Mouse (Mus musculus) v-Abl transformed pro-B cells (cell line): ENCODE data around the gene Matn4.

Source experiments
- in situ Hi-C, 2 experiments: fragments of 400-800 bp; cut with MboI; formaldehyde crosslinking; loops; one replicate each; pipeline ENCODE4 v1.15.1; 2025; ENCODE audit not compliant: unreplicated experiment in 2 of 2

The Matn4 gene

DNA sequence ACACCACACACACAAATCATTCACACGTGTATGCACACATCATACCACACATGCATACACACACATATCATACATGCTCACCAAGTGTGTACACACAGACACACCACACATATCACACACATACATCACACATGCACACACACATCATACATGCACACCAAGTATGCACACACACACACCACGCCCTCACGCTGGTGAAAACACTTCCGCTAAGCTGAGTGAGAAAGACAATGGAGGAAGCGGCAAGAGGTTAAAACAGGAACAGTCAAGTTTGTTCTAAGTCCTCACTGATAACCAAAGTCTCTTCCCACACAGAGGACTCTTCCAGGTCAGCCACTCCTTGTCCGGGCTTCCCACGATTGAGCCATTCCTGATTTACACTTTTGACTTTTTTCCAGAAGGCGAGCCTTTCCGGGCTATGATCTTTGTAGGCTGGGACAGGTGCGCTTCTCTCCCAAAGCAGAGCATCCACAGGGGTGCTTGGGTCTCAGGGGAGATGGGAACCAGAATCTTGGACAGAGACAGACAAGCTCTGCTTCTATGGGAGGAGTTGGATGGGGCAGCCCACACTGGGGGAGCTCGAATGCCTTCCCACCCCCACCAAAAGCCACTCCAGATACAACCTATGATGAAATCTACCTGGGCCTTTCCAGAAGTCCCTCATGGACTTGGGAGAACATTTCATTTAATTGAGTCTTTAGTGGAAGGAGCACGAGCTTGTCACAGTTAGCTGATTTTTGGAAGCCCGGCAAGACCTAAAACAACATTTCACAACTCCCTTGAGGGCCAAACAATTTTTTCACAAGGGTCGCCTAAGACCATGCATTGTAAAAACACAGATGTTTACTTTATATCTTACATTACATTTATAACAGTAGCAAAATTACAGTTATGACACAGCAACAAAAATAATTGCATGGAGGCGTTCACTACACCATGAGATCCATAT, 27.2 kb downstream of the Matn4 start:
- in situ Hi-C loops = no loop called here

DNA sequence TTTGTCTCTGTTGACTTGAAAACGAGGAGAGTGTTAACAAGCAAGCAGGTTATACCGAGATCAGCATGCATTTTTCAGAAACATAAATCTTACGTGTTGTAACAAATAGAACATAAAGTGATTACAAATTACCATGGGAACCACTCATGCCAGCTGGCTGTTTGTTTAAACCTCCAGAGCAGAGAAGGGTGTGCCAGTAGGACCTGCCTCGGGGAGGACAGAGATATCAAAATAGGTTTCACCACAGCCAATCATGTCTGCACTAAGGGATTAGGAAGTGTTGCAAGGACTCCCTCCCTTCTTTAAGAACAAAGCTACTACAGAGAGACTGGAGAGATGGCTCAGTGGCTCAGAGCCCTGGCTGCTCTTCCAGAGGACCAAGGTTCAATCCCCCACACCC, 31.8 kb downstream of the Matn4 start:
- in situ Hi-C loops = no loop called here

DNA sequence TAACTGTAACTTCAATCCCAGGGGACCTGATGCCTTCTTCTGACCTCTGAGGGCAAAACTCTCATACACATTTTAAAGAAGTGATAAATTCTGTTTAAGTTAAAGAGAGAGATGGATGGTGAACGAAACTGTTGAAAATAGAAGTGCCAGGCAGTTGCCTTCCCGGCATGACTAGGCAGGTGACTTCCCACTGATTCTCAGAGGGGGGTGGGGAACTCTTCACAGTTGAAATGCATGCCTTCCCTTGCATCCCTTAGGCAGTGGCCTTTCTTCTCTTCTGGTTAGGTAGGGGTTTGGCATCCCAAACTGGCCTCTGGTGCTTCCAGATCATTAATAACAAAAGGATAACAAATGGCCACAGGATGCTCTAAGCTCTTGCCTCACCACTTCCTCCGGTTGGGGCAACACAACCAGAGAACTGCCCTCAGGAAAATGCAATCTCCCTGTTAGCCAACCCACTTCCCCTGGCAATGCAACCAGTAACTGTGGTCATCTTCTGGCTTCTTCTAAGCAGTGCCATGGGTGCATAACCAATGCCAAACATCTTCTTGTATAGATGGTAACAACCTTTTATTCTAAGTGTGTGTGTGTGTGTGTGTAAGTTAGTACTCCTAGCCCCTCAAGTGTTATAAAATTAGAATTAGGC, 32.4 kb downstream of the Matn4 start:
- in situ Hi-C loops = no loop called here

DNA sequence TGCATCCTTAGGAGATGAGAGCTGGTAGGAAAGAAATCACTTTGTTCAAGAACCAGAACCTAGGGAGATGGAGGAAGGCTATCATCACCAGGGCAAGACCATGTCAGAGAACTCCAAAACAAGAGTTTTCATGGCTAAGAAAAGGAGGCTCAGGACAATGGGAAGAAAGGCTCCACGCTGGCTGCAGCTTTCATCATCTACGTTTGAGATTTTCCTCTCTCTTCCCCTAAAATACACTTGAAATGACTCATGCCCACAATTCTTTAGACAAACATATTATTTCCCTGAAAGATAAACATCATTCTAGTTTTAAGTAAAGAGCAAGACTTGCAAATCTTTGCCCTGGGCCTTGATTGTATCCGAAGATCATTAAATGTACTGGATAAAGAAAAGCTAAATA, 33.6 kb downstream of the Matn4 start:
- in situ Hi-C loops = no loop called here

DNA sequence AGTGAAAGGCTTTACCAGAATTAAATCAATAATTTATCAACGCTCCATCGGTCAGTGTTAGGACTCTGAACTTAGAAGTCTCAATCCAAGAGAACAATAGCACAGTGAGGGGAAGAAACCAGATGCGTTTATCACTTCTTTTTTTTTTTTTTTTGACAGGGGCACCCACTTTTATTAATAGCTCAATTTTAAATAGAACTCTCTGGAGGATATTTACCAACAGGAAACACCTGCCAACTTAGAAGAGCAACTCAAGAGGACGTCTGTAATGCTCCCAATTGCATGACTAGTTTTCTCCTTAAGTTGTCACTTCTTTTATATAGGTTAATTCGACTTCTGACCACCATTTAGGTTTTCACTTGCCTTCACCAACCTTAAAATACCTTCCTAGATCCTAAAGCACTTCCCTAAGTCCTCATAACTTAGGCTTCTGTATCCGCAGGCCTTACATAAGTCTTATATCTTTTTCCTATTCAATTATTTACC, 36.3 kb downstream of the Matn4 start:
- in situ Hi-C loops = no loop called here

DNA sequence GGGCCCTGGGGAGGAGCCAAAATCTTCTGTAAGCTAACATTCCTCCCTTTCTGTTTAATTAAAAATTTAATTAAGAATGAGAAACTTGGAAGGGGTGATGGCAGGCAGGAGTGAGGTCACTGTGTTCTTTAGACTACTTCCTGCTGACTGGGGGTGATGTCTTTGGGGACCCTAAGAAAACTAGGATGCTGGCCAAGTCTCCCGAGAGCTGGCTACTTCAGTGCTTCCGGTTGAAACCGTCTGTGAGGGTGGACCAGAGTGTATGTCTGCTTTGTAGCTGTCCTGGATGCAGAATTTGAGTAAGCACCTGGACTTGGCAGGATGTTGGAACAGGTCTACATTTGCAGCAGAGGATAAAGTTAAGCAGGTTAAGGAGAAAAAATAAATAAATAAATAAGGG, 38.0 kb downstream of the Matn4 start:
- in situ Hi-C loops = no loop called here

DNA sequence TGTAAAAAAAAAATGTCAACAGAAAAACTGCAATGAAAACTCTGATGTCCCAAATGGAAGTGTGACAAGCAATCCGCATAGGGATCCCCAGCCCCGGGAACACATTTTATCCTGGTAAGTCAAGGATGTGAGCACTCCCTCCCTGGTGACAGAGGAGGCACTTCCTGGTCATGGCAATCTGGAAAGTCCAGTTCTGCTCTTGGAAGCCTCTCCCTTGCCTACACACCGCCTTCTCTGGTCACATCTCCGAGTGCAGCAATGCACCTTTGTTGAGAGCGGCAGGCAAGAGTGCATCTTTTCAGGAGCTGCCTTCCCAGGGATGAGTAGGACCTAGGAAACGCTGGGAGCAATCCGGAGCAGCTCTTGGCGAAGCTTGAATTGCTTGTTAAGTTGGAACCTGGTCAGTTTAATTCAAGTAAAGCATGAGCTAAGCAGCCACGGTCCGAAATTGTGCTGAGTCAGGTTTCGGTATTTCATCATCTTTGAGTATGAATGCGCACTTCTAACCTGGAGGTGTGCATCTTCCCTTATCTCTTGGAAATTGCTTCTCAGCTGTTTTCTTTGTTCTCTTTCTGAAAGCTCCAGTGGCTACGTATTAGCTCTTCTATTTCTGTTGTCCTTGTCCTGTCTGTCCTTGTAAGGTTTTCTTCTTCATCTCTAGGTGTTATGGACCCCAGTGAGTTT, 43.8 kb downstream of the Matn4 start:
- in situ Hi-C loops = no loop called here

DNA sequence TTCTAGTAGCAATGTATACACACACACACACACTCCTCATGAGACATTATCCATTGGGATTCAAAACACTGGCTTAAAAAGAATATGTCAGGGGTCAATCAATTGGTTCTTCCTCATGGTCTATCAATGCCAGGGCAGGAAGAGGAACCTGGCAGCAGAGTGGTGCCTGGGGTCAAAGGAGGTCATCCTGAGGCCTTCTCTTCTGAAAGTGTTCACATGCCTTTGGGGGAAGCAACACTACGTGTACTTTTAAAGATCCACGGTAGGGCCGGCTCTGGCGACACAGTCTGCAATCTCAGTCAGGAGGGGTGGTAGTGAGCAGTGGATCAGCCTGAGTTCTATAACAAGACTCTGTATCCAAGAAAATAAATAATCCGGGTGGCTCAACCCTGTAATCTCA, 45.3 kb downstream of the Matn4 start:
- in situ Hi-C loops = no loop called here

DNA sequence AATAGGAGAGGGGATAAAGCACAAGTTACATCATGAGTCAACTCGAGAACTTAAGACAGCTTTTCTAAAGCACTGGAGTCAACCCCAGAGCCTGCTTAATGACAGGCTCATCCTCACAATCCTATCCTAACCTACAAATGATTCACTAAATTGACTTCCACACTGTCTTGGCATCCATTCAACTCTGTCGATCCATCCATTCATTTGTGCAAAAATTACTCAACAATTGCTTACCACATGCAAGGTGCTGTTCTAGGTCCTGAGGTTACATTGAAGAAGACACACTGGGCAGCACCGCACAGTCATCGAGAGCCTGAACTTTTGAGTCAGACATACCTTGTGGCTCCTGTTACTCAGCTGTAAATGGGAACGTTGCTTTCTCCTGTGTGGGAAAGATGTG, 45.9 kb downstream of the Matn4 start:
- in situ Hi-C loops = no loop called here

DNA sequence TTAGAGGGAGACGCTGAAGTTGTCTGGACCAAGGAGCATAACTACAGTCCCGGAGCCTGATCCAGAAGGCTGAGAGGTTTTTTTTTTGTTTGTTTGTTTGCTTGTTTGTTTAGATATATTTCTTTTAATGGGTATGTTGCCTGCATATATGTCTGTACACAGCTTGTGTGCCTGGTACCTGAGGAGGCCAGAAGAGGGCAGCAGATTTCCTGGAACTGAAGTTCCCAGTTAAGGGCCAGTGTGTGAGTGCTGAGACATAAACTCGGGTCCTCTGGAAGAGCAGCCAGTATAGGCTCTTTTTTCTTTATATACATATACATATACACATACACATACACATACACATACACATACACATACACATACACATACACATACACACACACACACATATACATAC, 46.6 kb downstream of the Matn4 start:
- in situ Hi-C loops = no loop called here

DNA sequence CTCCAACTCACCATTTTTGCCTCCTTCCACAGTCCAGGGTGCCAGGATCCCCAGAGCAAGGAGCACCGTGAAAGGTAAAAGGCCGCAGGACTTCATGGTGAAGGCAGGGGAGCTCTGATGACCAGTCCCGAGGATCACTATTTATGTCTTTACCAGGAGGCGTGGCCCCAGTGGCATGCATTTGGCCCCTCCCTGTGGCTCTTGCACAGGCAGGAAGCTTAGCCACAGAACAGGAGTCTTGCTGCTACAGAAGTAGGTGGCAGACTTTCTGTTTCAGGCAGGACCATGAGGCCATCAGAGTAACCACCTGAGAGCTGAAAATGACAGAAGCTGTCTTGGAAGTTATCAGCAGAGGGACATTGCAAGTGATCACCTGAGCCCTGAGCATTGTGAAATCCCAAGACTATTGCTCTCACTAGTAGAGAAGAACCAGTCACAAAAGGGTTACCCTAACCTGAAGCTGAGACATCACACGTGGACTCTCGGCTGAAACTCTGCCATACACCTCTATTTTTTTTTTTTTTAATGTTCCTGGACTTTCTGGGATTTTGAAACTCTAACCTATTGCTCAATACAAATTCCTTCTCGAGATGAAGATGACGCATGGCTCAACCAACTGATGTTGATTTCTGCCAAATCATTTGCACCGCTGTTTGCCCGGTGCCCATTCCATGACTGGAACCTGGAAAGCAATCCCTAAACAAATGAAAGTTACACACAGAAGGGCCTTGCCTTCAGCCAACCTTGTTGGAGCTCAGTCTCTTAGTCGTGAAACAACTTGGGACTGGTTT, 48.6 kb downstream of the Matn4 start:
- in situ Hi-C loops = no loop called here

DNA sequence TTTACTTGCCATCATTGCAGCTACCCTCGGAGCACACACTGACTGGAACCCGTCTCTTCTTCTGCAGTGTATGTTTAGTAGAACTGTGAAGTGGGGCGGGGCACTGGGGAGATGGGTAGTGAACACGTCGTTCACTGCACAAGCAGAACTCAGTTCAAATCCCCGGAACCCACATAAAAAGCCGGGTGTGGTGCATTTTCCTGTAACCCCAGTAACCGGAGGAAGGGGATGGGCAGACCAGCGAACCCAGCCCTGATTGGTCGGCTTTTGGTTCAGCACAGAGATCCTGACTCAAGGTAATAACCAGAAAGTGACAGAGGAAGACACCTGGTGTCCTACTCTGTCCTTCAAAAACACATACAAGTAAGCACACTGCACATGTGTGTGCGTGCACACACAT, 51.6 kb downstream of the Matn4 start:
- in situ Hi-C loops = loop anchor here (5.0 kb wide), 1 partner anchor 34 kb away; the partner anchor contains the start of gene Slpi (in 2 of the 2)

DNA sequence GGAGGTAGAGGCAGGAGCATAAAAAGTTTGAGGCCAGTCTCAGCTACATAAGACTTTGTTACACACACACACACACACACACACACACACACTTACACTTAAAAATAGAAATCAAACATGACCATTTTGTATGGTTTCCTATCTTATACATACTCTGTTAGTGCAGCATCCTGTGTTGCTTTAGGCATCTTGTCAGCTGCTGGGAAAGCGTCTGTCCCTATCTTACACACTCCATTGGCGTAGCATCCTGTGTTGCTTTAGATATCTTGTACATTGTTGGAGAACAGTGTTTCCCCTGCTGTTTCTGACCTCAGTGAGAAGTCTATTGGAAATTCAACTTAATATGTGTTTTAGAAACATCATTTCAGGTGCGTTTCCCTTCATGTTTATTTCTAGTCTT, 52.3 kb downstream of the Matn4 start:
- in situ Hi-C loops = loop anchor here (5.0 kb wide), 1 partner anchor 35 kb away; the partner anchor contains the start of gene Slpi (in 2 of the 2)

DNA sequence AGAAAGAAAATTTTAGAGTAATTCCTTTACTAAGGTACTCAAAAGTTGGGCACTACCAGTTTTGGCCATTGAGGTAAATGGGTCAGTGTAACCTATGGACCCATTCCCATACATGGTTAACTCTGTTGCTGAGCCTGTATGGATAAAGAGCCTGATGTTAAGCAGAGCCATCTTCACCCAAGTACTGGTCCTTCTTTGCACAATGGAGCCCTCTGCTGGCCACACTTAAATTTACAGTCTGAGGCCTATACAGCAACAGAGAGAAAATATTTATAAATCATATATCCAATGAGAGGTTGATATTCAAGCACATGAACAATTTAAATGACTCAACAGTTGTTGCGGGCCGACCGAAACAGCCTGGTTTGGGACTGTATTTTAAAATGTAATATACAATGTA, 56.0 kb downstream of the Matn4 start:
- in situ Hi-C loops = loop anchor here in 1 of 2 experiments (5.0 to 10.0 kb wide), 2 partner anchors 247 to 494 kb away; partner anchors contain the start of gene Kcnk15

DNA sequence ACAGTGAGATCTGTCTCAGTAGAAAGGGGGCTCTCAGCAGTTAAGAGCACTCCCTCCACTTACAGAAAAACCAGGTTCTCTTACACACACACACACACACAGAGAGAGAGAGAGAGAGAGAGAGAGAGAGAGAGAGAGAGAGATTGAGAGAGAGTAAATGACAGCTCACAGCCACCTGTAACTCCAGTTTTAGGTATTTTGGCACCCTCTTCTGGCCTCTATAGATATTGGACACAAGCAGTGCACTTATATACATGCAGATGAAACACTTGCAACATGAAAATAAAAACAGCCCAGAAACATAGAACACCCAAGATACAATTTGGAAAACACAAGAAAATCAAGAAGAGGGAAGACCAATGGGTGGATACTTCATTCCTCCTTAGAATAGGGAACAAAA, 57.3 kb downstream of the Matn4 start:
- in situ Hi-C loops = loop anchor here in 1 of 2 experiments (5.0 to 10.0 kb wide), 2 partner anchors 245 to 493 kb away; partner anchors contain the start of gene Kcnk15

DNA sequence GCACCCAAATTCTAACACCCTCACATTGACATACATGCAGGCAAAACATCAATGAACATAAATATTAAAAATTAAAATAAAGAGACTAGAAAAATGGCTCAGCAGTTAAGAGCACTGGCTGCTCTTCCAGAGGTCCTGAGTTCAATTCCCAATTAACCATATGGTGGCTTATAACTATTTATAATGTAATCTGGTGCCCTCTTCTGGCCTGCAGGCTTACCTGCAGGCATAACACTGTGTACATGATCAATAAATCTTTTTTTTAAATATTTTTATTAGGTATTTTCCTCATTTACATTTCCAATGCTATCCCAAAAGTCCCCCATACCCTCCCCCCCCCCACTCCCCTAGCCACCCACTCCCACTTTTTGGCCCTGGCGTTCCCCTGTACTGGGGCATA, 61.2 kb downstream of the Matn4 start:
- in situ Hi-C loops = loop anchor here in 1 of 2 experiments (5.0 to 10.0 kb wide), 2 partner anchors 176 to 489 kb away; partner anchors contain the start of gene Kcnk15
